Mouse (Mus musculus) stomach, embryonic 15.5 days (tissue): Measurements from ENCODE around the gene 1700023F06Rik. TPM values are rescaled to one million over a fixed set of nuclear protein-coding genes. Genes with fewer than 3 reads are reported as not detected.

ENCODE experiments used
- polyA plus RNA-seq: library from polyadenylated mRNA; unstranded; fragments of >200 nt; fragmentation: Nextera tagmentation; extraction: Ambion mirVana; gene quantifications from 2 replicates; pipeline ENCODE4 v1.2.1, GENCODE M21; 2015

Gene 1700023F06Rik
- polyA plus RNA-seq, 1 experiment from 2014 or later = 1.0 TPM

Other genes starting within 250 kb of the 1700023F06Rik start
- 48.5 and 52.2 TPM in 2 replicates for gene Nmt1, start 180.4 kb downstream of the 1700023F06Rik start, polyA plus RNA-seq
- 107 TPM in 2 replicates for gene Dcakd, start 180.2 kb downstream of the 1700023F06Rik start, polyA plus RNA-seq
- 3.5 and 3.6 TPM in 2 replicates for gene Plcd3, start 106.9 kb downstream of the 1700023F06Rik start, polyA plus RNA-seq
- 19.2 and 23.7 TPM in 2 replicates for gene Acbd4, start 106.9 kb downstream of the 1700023F06Rik start, polyA plus RNA-seq
- 5.1 and 5.4 TPM in 2 replicates for gene Hexim1, start 92.3 kb downstream of the 1700023F06Rik start, polyA plus RNA-seq
- gene Hexim2, start 76.1 kb downstream of the 1700023F06Rik start, polyA plus RNA-seq = 6.8 and 8.7 TPM in 2 replicates
- 3.8 and 4.0 TPM in 2 replicates for gene Fmnl1, start 37.5 kb downstream of the 1700023F06Rik start, polyA plus RNA-seq
- gene Spata32, start 9.9 kb upstream of the 1700023F06Rik start, polyA plus RNA-seq = not detected in 2 replicates
- gene Map3k14, start 58.9 kb upstream of the 1700023F06Rik start, polyA plus RNA-seq = 3.6 and 3.8 TPM in 2 replicates
- gene Arhgap27, start 155.1 kb upstream of the 1700023F06Rik start, polyA plus RNA-seq = 21.2 and 21.5 TPM in 2 replicates
- 5.9 and 6.2 TPM in 2 replicates for gene Plekhm1, start 204.1 kb upstream of the 1700023F06Rik start, polyA plus RNA-seq